Comparison of ENCODE assay signal across 21 mouse cellular contexts in genomic region chr10:128664808-128665207, GRCm38 (mm10). TPM values are rescaled to one million over a fixed set of nuclear protein-coding genes. Genes with fewer than 3 reads are reported as not detected.
A peak's percentile ranks its signal among the peaks of the same experiment; 100 is the strongest.
DNase-seq lines count a peak whose midpoint lies in the region; ATAC-seq and TF ChIP-seq lines count a peak whose summit lies in the region.
"Had no signal": no experiment of that assay in that cellular context is flagged by ENCODE, and none has a peak within 500 bp of the region (broad histone marks: within the 10 kb centered on the region; RNA-seq: fewer than 3 reads in every experiment).

No protein-coding gene starts in this region.

- no peaks in the 10 kb centered on the region for H3K36me3 ChIP-seq in liver, embryonic 11.5 days (ENCODE audit: control insufficient read depth, insufficient read depth, low read length)
- H3K36me3 ChIP-seq in liver, embryonic 15.5 days (replicated peaks): no peaks in the 10 kb centered on the region
- H3K36me3 ChIP-seq: embryonic facial prominence, embryonic 12.5 days; forebrain, embryonic 10.5 days; heart, embryonic 13.5 days; hindbrain, embryonic 12.5 days had no signal

- peak; percentile 69 for ATAC-seq in erythroblast, adult 5-6 weeks (replicated peaks; ENCODE audit: low FRiP score, poor library complexity, severe bottlenecking)
- ATAC-seq in liver, embryonic 11.5 days (replicated peaks; ENCODE audit: low FRiP score): peak; percentile 85
- ATAC-seq in liver, embryonic 15.5 days (ENCODE audit: insufficient read depth): peak; percentile 81
- ATAC-seq in megakaryocyte-erythroid progenitor cell, adult 5-6 weeks (replicated peaks; ENCODE audit: low FRiP score, low TSS enrichment, poor library complexity, severe bottlenecking): peak; percentile 88
- ATAC-seq: forebrain, embryonic 14.5 days; hindbrain, embryonic 16.5 days had no signal

- H3K27me3 ChIP-seq in liver, embryonic 11.5 days (replicated peaks; ENCODE audit: control insufficient read depth, insufficient read depth, low read length): peaks cover 11% of the 10 kb centered on the region; the same call in 1 of the 2 replicates
- peaks cover 36% of the 10 kb centered on the region for H3K27me3 ChIP-seq in liver, embryonic 15.5 days
- H3K27me3 ChIP-seq: embryonic facial prominence, embryonic 12.5 days; heart, embryonic 13.5 days; hindbrain, embryonic 12.5 days had no signal

- H3K9me3 ChIP-seq in liver, embryonic 11.5 days (ENCODE audit: control insufficient read depth, low read length): no peaks in the 10 kb centered on the region
- H3K9me3 ChIP-seq in liver, embryonic 15.5 days (replicated peaks): no peaks in the 10 kb centered on the region
- H3K9me3 ChIP-seq: embryonic facial prominence, embryonic 12.5 days; forebrain, embryonic 10.5 days; heart, embryonic 13.5 days; hindbrain, embryonic 12.5 days had no signal

- H3K4me2 ChIP-seq in liver, embryonic 11.5 days: no peak overlapping the region
- H3K4me2 ChIP-seq in liver, embryonic 15.5 days: peak overlapping the region; percentile 47
- H3K4me2 ChIP-seq: embryonic facial prominence, embryonic 12.5 days; heart, embryonic 13.5 days; hindbrain, embryonic 12.5 days had no signal

- no peak for TF ChIP-seq CTCF in lung, adult 2 months (IDR thresholded peaks at IDR 0.05; ENCODE audit: insufficient read depth, low read length)

- TF ChIP-seq POLR2A in lung, adult 2 months (IDR thresholded peaks at IDR 0.05; ENCODE audit: borderline replicate concordance, extremely low read depth, low read depth, low read length): no peak

- 51% methylated on average over 3 of the region's 3 CpGs for WGBS in liver, embryonic 11.5 days
- whole genome bisulfite sequencing in liver, embryonic 15.5 days (ENCODE audit: insufficient replicate concordance): 20% methylated on average over 3 of the region's 3 CpGs
- 66% methylated on average over 3 of the region's 3 CpGs for WGBS in lung, adult 2 months

- peaks cover 10% of the 10 kb centered on the region; the same call in 1 of the 2 replicates for H3K4me1 ChIP-seq in liver, embryonic 11.5 days (replicated peaks; ENCODE audit: control insufficient read depth, insufficient read depth, low read length)
- H3K4me1 ChIP-seq in liver, embryonic 15.5 days (replicated peaks): peaks cover 52% of the 10 kb centered on the region
- no peaks in the 10 kb centered on the region for H3K4me1 ChIP-seq in lung, adult 2 months (ENCODE audit: control insufficient read depth, insufficient read depth, low read length)

- no peak overlapping the region for H3K4me3 ChIP-seq in liver, embryonic 11.5 days (ENCODE audit: low read depth, low read length)
- H3K4me3 ChIP-seq in liver, embryonic 15.5 days (replicated peaks): no peak overlapping the region
- H3K4me3 ChIP-seq in lung, adult 2 months (replicated peaks; ENCODE audit: extremely low read depth, low read depth, low read length): no peak overlapping the region
- H3K4me3 ChIP-seq: embryonic facial prominence, embryonic 12.5 days; forebrain, embryonic 10.5 days; gastrocnemius, adult 2 months; heart, embryonic 13.5 days; hindbrain, embryonic 12.5 days had no signal

- intact Hi-C loops in gastrocnemius, postnatal 36 days (cut with DNase I): no loop called here

- no peak overlapping the region for H3K27ac ChIP-seq in liver, embryonic 11.5 days (ENCODE audit: low read depth, low read length)
- peak overlapping the region; percentile 65 for H3K27ac ChIP-seq in liver, embryonic 15.5 days (replicated peaks)
- H3K27ac ChIP-seq: embryonic facial prominence, embryonic 12.5 days; forebrain, embryonic 10.5 days; gastrocnemius, adult 2 months; heart, embryonic 13.5 days; hindbrain, embryonic 12.5 days had no signal

- H3K9ac ChIP-seq in liver, embryonic 11.5 days (ENCODE audit: low read depth, low read length): no peak overlapping the region
- H3K9ac ChIP-seq in liver, embryonic 15.5 days: no peak overlapping the region
- H3K9ac ChIP-seq: embryonic facial prominence, embryonic 12.5 days; heart, embryonic 13.5 days; hindbrain, embryonic 12.5 days had no signal

- DNase-seq in liver, embryonic 11.5 days (ENCODE audit: low spot score): no peak
- no peak for DNase-seq in lung, adult 2 months
- DNase-seq in gastrocnemius, postnatal 36 days: no peak
- no peak for DNase-seq in thymus, postnatal 0 days (ENCODE audit: low spot score)
- DNase-seq: adrenal gland, adult 2 months; adrenal gland, postnatal 25 days; cerebellum, adult 8-10 months; cerebellum, postnatal 25 days; gastrocnemius, adult 2 months; gastrocnemius, postnatal 25 days; heart, adult 11 months; heart, postnatal 4 days had no signal

RNA-seq across cellular contexts. Expression of gene Suox, which starts 9.1 kb away (rescaled TPM):
- 3.1 and 7.5 TPM in 2 replicates for total RNA-seq in erythroblast, adult 5-6 weeks (2015; ENCODE audit: low replicate concordance)
- total RNA-seq in erythroblast, adult 5-6 weeks (2017; ENCODE audit: low replicate concordance): 8.4 and 11.3 TPM in 2 replicates
- polyA plus RNA-seq in liver, embryonic 11.5 days (2014; fragmentation: Nextera tagmentation; extraction: Ambion mirVana): 12.4 and 12.5 TPM in 2 replicates
- polyA plus RNA-seq in liver, embryonic 15.5 days (2015; fragmentation: Nextera tagmentation; extraction: Ambion mirVana): 14.3 and 14.7 TPM in 2 replicates
- 7.0 and 7.8 TPM in 2 replicates for total RNA-seq in megakaryocyte-erythroid progenitor cell, adult 5-6 weeks (2014; fragmentation: Nextera tagmentation)
- 4.6 and 5.1 TPM in 2 replicates for total RNA-seq in megakaryocyte-erythroid progenitor cell, adult 5-6 weeks (2017)
- 8.9 and 15.3 TPM in 2 replicates for polyA plus RNA-seq in lung, adult 2 months (2012; rRNA removed)
- 10 to 100 TPM; 19.4 to 20.3 TPM for total RNA-seq in gastrocnemius, postnatal 36 days (2021)
- 13.4 and 16.9 TPM in 2 replicates for polyA plus RNA-seq in thymus, postnatal 0 days (2015; fragmentation: Nextera tagmentation; extraction: Ambion mirVana)

RNA-seq across cellular contexts. Expression of gene Ikzf4, which starts 19.0 kb away (rescaled TPM):
- not detected in 2 replicates for total RNA-seq in erythroblast, adult 5-6 weeks (2015; ENCODE audit: low replicate concordance)
- total RNA-seq in erythroblast, adult 5-6 weeks (2017; ENCODE audit: low replicate concordance): 0.09 TPM in 1 of 2 replicates, not detected in the other
- polyA plus RNA-seq in liver, embryonic 11.5 days (2014; fragmentation: Nextera tagmentation; extraction: Ambion mirVana): 0.96 and 1.3 TPM in 2 replicates
- 0.12 TPM in 2 replicates for polyA plus RNA-seq in liver, embryonic 15.5 days (2015; fragmentation: Nextera tagmentation; extraction: Ambion mirVana)
- 0.25 and 0.26 TPM in 2 replicates for total RNA-seq in megakaryocyte-erythroid progenitor cell, adult 5-6 weeks (2014; fragmentation: Nextera tagmentation)
- total RNA-seq in megakaryocyte-erythroid progenitor cell, adult 5-6 weeks (2017): 0.19 TPM in 1 of 2 replicates, not detected in the other
- 2.7 and 4.4 TPM in 2 replicates for polyA plus RNA-seq in lung, adult 2 months (2012; rRNA removed)
- under 1 TPM; 0.26 to 0.69 TPM for total RNA-seq in gastrocnemius, postnatal 36 days (2021)
- 0.98 and 1.1 TPM in 2 replicates for polyA plus RNA-seq in thymus, postnatal 0 days (2015; fragmentation: Nextera tagmentation; extraction: Ambion mirVana)

RNA-seq across cellular contexts. Expression of gene Rab5b, which starts 31.3 kb away (rescaled TPM):
- total RNA-seq in erythroblast, adult 5-6 weeks (2015; ENCODE audit: low replicate concordance): 26.9 and 42.2 TPM in 2 replicates
- total RNA-seq in erythroblast, adult 5-6 weeks (2017; ENCODE audit: low replicate concordance): 64.8 and 71.7 TPM in 2 replicates
- 46.9 and 47.1 TPM in 2 replicates for polyA plus RNA-seq in liver, embryonic 11.5 days (2014; fragmentation: Nextera tagmentation; extraction: Ambion mirVana)
- 33.5 and 36.7 TPM in 2 replicates for polyA plus RNA-seq in liver, embryonic 15.5 days (2015; fragmentation: Nextera tagmentation; extraction: Ambion mirVana)
- total RNA-seq in megakaryocyte-erythroid progenitor cell, adult 5-6 weeks (2014; fragmentation: Nextera tagmentation): 16.2 and 22.1 TPM in 2 replicates
- 16.6 and 19.1 TPM in 2 replicates for total RNA-seq in megakaryocyte-erythroid progenitor cell, adult 5-6 weeks (2017)
- polyA plus RNA-seq in lung, adult 2 months (2012; rRNA removed): 80.0 and 109 TPM in 2 replicates
- 10 to 100 TPM; 80.4 to 90.1 TPM for total RNA-seq in gastrocnemius, postnatal 36 days (2021)
- polyA plus RNA-seq in thymus, postnatal 0 days (2015; fragmentation: Nextera tagmentation; extraction: Ambion mirVana): 45.3 and 46.5 TPM in 2 replicates

RNA-seq across cellular contexts. Expression of gene Rps26, which starts 38.3 kb away (rescaled TPM):
- 345 and 426 TPM in 2 replicates for total RNA-seq in erythroblast, adult 5-6 weeks (2015; ENCODE audit: low replicate concordance)
- 114 and 205 TPM in 2 replicates for total RNA-seq in erythroblast, adult 5-6 weeks (2017; ENCODE audit: low replicate concordance)
- polyA plus RNA-seq in liver, embryonic 11.5 days (2014; fragmentation: Nextera tagmentation; extraction: Ambion mirVana): 848 and 955 TPM in 2 replicates
- polyA plus RNA-seq in liver, embryonic 15.5 days (2015; fragmentation: Nextera tagmentation; extraction: Ambion mirVana): 296 and 352 TPM in 2 replicates
- total RNA-seq in megakaryocyte-erythroid progenitor cell, adult 5-6 weeks (2014; fragmentation: Nextera tagmentation): 3,309 and 3,313 TPM in 2 replicates
- 1,110 and 1,543 TPM in 2 replicates for total RNA-seq in megakaryocyte-erythroid progenitor cell, adult 5-6 weeks (2017)
- polyA plus RNA-seq in lung, adult 2 months (2012; rRNA removed): 421 and 530 TPM in 2 replicates
- total RNA-seq in gastrocnemius, postnatal 36 days (2021): 100 to 1,000 TPM; 289 to 338 TPM
- 1,143 and 1,215 TPM in 2 replicates for polyA plus RNA-seq in thymus, postnatal 0 days (2015; fragmentation: Nextera tagmentation; extraction: Ambion mirVana)

RNA-seq across cellular contexts. Expression of gene Pmel, which starts 39.2 kb away (rescaled TPM):
- not detected in 2 replicates for total RNA-seq in erythroblast, adult 5-6 weeks (2015; ENCODE audit: low replicate concordance)
- not detected in 2 replicates for total RNA-seq in erythroblast, adult 5-6 weeks (2017; ENCODE audit: low replicate concordance)
- 0.83 and 0.85 TPM in 2 replicates for polyA plus RNA-seq in liver, embryonic 11.5 days (2014; fragmentation: Nextera tagmentation; extraction: Ambion mirVana)
- 0.60 and 0.68 TPM in 2 replicates for polyA plus RNA-seq in liver, embryonic 15.5 days (2015; fragmentation: Nextera tagmentation; extraction: Ambion mirVana)
- total RNA-seq in megakaryocyte-erythroid progenitor cell, adult 5-6 weeks (2014; fragmentation: Nextera tagmentation): not detected in 2 replicates
- not detected in 2 replicates for total RNA-seq in megakaryocyte-erythroid progenitor cell, adult 5-6 weeks (2017)
- polyA plus RNA-seq in lung, adult 2 months (2012; rRNA removed): 0.36 and 0.51 TPM in 2 replicates
- under 1 TPM in 1 of 2 experiments, not detected in 1; 0.22 TPM for total RNA-seq in gastrocnemius, postnatal 36 days (2021)
- 1.1 and 1.3 TPM in 2 replicates for polyA plus RNA-seq in thymus, postnatal 0 days (2015; fragmentation: Nextera tagmentation; extraction: Ambion mirVana)
- total RNA-seq: gastrocnemius, adult 2 months had no signal
